Mouse (Mus musculus) lung, postnatal 0 days (tissue): ENCODE measurements around the gene Tbc1d19. TPM values are rescaled to one million over a fixed set of nuclear protein-coding genes. Genes with fewer than 3 reads are reported as not detected.

Experiments
- ATAC-seq: fragments of 200-750 bp; cut with Nextera tagmentation; 2 replicates; pipeline ENCODE4 v1.8.0; 2017; ENCODE audit warnings: moderate library complexity
- DNase-seq: peaks from one replicate; pipeline ENCODE4 v3.0.0-alpha.2; 2016; ENCODE audit warnings: low spot score
- H3K27ac ChIP-seq: fragments of 300-500 bp; sonication (generic); 2 replicates; pipeline ENCODE4 v1.5.1; 2014; ENCODE audit warnings: antibody characterized with exemption, mild to moderate bottlenecking, low read length, mixed read lengths
- H3K27me3 ChIP-seq: fragments of 300-500 bp; sonication (generic); replicated peaks from 2 replicates; pipeline ENCODE4 v1.6.1; 2014; ENCODE audit warnings: low read length, mixed read lengths; ENCODE audit not compliant: insufficient read depth
- H3K36me3 ChIP-seq: fragments of 300-500 bp; sonication (generic); 2 replicates; pipeline ENCODE4 v1.6.1; 2014; ENCODE audit warnings: low read length, mixed read lengths; ENCODE audit not compliant: insufficient read depth
- H3K4me1 ChIP-seq: fragments of 300-500 bp; sonication (generic); 2 replicates; pipeline ENCODE4 v1.6.1; 2014; ENCODE audit warnings: antibody characterized with exemption, low read depth, low read length, mixed read lengths; ENCODE audit not compliant: insufficient read depth
- H3K4me2 ChIP-seq: fragments of 300-500 bp; sonication (generic); replicated peaks from 2 replicates; pipeline ENCODE4 v1.6.1; 2014; ENCODE audit warnings: low read depth, mild to moderate bottlenecking, low read length, moderate library complexity, mixed read lengths
- H3K4me3 ChIP-seq: fragments of 300-500 bp; sonication (generic); 2 replicates; pipeline ENCODE4 v1.5.1; 2014; ENCODE audit warnings: low read depth, low read length
- H3K9ac ChIP-seq: fragments of 300-500 bp; sonication (generic); replicated peaks from 2 replicates; pipeline ENCODE4 v1.6.1; 2014; ENCODE audit warnings: low read depth, mild to moderate bottlenecking
- H3K9me3 ChIP-seq: fragments of 300-500 bp; sonication (generic); 2 replicates; pipeline ENCODE4 v1.6.1; 2016; ENCODE audit warnings: low read length, mixed read lengths
- CTCF ChIP-seq: IDR thresholded peaks from 2 replicates; pipeline ENCODE4 v1.5.1; 2016; ENCODE audit warnings: antibody characterized with exemption, mild to moderate bottlenecking
- EP300 ChIP-seq: IDR thresholded peaks from 2 replicates; pipeline ENCODE4 v1.6.1; 2016; ENCODE audit warnings: antibody characterized with exemption, mild to moderate bottlenecking, control low read depth
- WGBS: fragments of 180-500 bp; shearing (Covaris S2); extraction: QIAGEN DNeasy Blood & Tissue Kit; methylation state at CpG from one replicate; pipeline ENCODE4 v1.1.7; 2014; 5-methylcytosine and 5-hydroxymethylcytosine counted together
- polyA plus RNA-seq: library from polyadenylated mRNA; unstranded; fragments of >200 nt; fragmentation: Nextera tagmentation; extraction: Ambion mirVana; gene quantifications from 2 replicates; pipeline ENCODE4 v1.2.1, GENCODE M21; 2015

Tbc1d19 gene
- polyA plus RNA-seq, 1 experiment from 2014 or later: 23.5 TPM

- H3K36me3 ChIP-seq: peaks cover 4% of the 10 kb centered on the region; the same call in 1 of the 2 replicates
- H3K9ac ChIP-seq: no peak overlapping the region
- no peak overlapping the region; the same call in 1 of the 2 replicates for H3K27ac ChIP-seq
- WGBS: 35% methylated on average over 4 of the region's 4 CpGs
- no peak overlapping the region for H3K4me3 ChIP-seq
- TF ChIP-seq CTCF: no peak
- TF ChIP-seq EP300: no peak
- no peaks in the 10 kb centered on the region for H3K9me3 ChIP-seq
- DNase-seq (peak; percentile 9), ATAC-seq (peak; percentile 46)
- no peaks in the 10 kb centered on the region for H3K4me1 ChIP-seq
- no peak overlapping the region for H3K4me2 ChIP-seq
- H3K27me3 ChIP-seq: no peaks in the 10 kb centered on the region
These were observed 72.1 kb downstream of the Tbc1d19 start for GRCm38 (mm10) chr5:53881381-53881990.

DNA sequence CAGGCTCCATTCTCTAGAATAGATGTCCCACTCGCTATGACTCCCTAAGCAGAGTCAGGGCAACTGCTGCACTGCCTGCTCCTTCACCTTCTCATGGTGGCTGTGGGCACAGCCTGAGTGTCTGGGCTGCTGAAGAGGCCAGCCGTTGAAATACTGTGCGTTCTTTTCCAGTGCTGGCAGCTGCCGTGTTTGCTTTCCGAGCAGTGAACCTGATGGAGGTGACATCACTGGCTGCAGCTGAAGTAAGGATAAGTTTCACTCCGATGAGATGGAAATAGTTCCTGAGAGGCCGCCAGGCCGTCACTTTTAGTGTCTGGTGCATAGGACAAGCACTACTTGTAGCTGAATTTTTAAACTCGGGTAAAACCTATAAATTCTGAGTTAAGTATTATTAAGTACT, 92.0 kb downstream of the Tbc1d19 start:
- Histone ChIP-seq H3K27ac (no peak overlapping the region), H3K4me2 (no peak overlapping the region), H3K4me1 (no peaks in the 10 kb centered on the region), H3K27me3 (no peaks in the 10 kb centered on the region), H3K9me3 (no peaks in the 10 kb centered on the region), H3K36me3 (peaks cover 11% of the 10 kb centered on the region; the same call in 1 of the 2 replicates), H3K4me3 (no peak overlapping the region), H3K9ac (no peak overlapping the region)
- WGBS: 58% methylated on average over 9 of the region's 9 CpGs
- ATAC-seq (peak; percentile 65), DNase-seq (peak; percentile 26)
- TF ChIP-seq CTCF: no peak
- no peak for TF ChIP-seq EP300

DNA sequence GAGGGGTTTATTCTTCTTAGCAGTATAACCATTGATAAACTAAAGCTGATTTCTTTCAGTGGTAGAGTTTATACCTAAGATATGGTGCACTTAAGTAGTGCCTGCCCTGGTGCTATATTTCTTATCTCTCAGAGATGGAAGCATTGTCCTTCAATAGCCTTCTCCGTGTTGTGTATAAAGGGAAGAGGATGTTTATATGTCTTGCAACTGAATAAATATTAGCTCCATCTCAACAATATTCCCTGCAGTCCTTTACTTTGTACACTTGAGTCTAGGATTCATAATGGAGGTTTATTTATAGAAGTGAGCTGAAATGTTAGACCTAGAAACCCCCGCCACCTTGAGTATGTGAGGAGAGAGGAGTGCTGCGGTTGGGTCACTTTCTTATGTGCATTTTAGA, 93.4 kb downstream of the Tbc1d19 start:
- Histone ChIP-seq H3K4me3 (no peak overlapping the region), H3K9ac (no peak overlapping the region), H3K27me3 (no peaks in the 10 kb centered on the region), H3K4me1 (no peaks in the 10 kb centered on the region), H3K27ac (no peak overlapping the region), H3K4me2 (no peak overlapping the region), H3K36me3 (peaks cover 11% of the 10 kb centered on the region; the same call in 1 of the 2 replicates), H3K9me3 (no peaks in the 10 kb centered on the region)
- peak; percentile 51 for DNase-seq
- WGBS: 37% methylated on average over 3 of the region's 3 CpGs
- TF ChIP-seq CTCF (no peak), EP300 (peak; percentile 91)
- ATAC-seq: peak; percentile 73

GRCm38 (mm10) chr5:53909201-53909600, 99.8 kb downstream of the Tbc1d19 start:
- Histone ChIP-seq H3K27me3 (no peaks in the 10 kb centered on the region), H3K4me2 (no peak overlapping the region), H3K9ac (no peak overlapping the region), H3K4me1 (no peaks in the 10 kb centered on the region), H3K36me3 (no peaks in the 10 kb centered on the region), H3K27ac (no peak overlapping the region), H3K9me3 (no peaks in the 10 kb centered on the region), H3K4me3 (no peak overlapping the region)
- TF ChIP-seq CTCF: no peak
- TF ChIP-seq EP300: no peak
- no peak for DNase-seq
- no peak for ATAC-seq
- WGBS: 82% methylated on average over 3 of the region's 3 CpGs

DNA sequence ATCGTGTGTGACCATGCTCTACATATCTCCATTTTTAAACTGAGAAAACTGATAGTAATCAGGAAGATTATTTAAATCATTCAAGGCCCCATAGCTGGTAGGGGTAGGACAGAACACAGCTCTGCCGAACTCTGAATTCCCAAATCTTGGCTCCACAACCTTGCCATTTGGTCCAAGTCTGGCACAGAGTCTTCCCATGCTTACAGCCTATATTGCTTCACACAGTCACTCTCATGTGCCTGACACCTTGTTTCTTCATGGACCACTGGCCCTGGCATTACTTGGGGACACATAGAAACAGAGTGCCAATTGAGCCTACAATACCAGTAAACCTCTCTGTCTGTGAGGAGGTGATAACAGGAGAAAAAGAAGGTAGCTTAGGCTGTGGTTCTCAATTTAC, 111.0 kb downstream of the Tbc1d19 start:
- TF ChIP-seq CTCF (no peak), EP300 (no peak)
- Histone ChIP-seq H3K4me3 (no peak overlapping the region), H3K27ac (no peak overlapping the region), H3K27me3 (no peaks in the 10 kb centered on the region), H3K36me3 (no peaks in the 10 kb centered on the region), H3K9me3 (no peaks in the 10 kb centered on the region), H3K9ac (no peak overlapping the region), H3K4me2 (no peak overlapping the region), H3K4me1 (no peaks in the 10 kb centered on the region)
- WGBS: 94% methylated on average over 2 of the region's 2 CpGs
- no peak for DNase-seq
- no peak for ATAC-seq

- TF ChIP-seq EP300: no peak
- TF ChIP-seq CTCF: no peak
- no peaks in the 10 kb centered on the region for H3K4me1 ChIP-seq
- no peaks in the 10 kb centered on the region for H3K36me3 ChIP-seq
- no peaks in the 10 kb centered on the region for H3K9me3 ChIP-seq
- no peaks in the 10 kb centered on the region for H3K27me3 ChIP-seq
- DNase-seq: no peak
- peak; percentile 12; the same call in 1 of the 2 replicates for ATAC-seq
- H3K9ac ChIP-seq: no peak overlapping the region
- H3K27ac ChIP-seq: no peak overlapping the region
- H3K4me3 ChIP-seq: no peak overlapping the region
- H3K4me2 ChIP-seq: no peak overlapping the region
- WGBS: 74% methylated on average over 10 of the region's 10 CpGs
These were observed 112.9 kb downstream of the Tbc1d19 start for GRCm38 (mm10) chr5:53922149-53922904.
